Mouse (Mus musculus) hindbrain, embryonic 11.5 days (tissue): ENCODE measurements at regions not wholly inside any gene's neighbourhood (a gene's known extent, or its start where the extent isn't known, plus 50 kb on each side); places are given as distances from the start of the nearest gene placed in this dataset.

Experiments
- ATAC-seq: fragments of 200-750 bp; cut with Nextera tagmentation; 2 replicates; pipeline ENCODE4 v1.8.0; 2017; ENCODE audit warnings: mild to moderate bottlenecking, moderate TSS enrichment, moderate library complexity; ENCODE audit not compliant: low FRiP score
- DNase-seq: peaks from one replicate; pipeline ENCODE4 v3.0.0-alpha.2; 2015; ENCODE audit warnings: low spot score
- H3K27ac ChIP-seq: fragments of 300-500 bp; sonication (generic); 2 replicates; pipeline ENCODE4 v1.5.1; 2014; ENCODE audit warnings: mild to moderate bottlenecking, low read depth, low read length
- H3K27me3 ChIP-seq: fragments of 300-500 bp; sonication (generic); 2 replicates; pipeline ENCODE4 v1.6.1; 2014; ENCODE audit warnings: mild to moderate bottlenecking, low read length, moderate library complexity, mixed read lengths; ENCODE audit not compliant: control insufficient read depth, insufficient read depth
- H3K36me3 ChIP-seq: fragments of 300-500 bp; sonication (generic); 2 replicates; pipeline ENCODE4 v1.6.1; 2014; ENCODE audit warnings: mild to moderate bottlenecking, low read length, moderate library complexity, mixed read lengths; ENCODE audit not compliant: control insufficient read depth, insufficient read depth
- H3K4me1 ChIP-seq: fragments of 300-500 bp; sonication (generic); replicated peaks from 2 replicates; pipeline ENCODE4 v1.6.1; 2014; ENCODE audit warnings: low read length, mixed read lengths; ENCODE audit not compliant: control insufficient read depth, insufficient read depth
- H3K4me2 ChIP-seq: fragments of 300-500 bp; sonication (generic); replicated peaks from 2 replicates; pipeline ENCODE4 v1.6.1; 2014; ENCODE audit warnings: mild to moderate bottlenecking, low read depth, low read length
- H3K4me3 ChIP-seq: fragments of 300-500 bp; sonication (generic); 2 replicates; pipeline ENCODE4 v1.5.1; 2014; ENCODE audit warnings: low read depth, low read length
- H3K9ac ChIP-seq: fragments of 300-500 bp; sonication (generic); 2 replicates; pipeline ENCODE4 v1.6.1; 2014; ENCODE audit warnings: low read depth, low read length
- H3K9me3 ChIP-seq: fragments of 300-500 bp; sonication (generic); 2 replicates; pipeline ENCODE4 v1.6.1; 2016; ENCODE audit warnings: low read length; ENCODE audit not compliant: control insufficient read depth
- WGBS: fragments of 180-500 bp; shearing (Covaris S2); extraction: QIAGEN DNeasy Blood & Tissue Kit; methylation state at CpG from one replicate; pipeline ENCODE4 v1.1.7; 2014; 5-methylcytosine and 5-hydroxymethylcytosine counted together

DNA sequence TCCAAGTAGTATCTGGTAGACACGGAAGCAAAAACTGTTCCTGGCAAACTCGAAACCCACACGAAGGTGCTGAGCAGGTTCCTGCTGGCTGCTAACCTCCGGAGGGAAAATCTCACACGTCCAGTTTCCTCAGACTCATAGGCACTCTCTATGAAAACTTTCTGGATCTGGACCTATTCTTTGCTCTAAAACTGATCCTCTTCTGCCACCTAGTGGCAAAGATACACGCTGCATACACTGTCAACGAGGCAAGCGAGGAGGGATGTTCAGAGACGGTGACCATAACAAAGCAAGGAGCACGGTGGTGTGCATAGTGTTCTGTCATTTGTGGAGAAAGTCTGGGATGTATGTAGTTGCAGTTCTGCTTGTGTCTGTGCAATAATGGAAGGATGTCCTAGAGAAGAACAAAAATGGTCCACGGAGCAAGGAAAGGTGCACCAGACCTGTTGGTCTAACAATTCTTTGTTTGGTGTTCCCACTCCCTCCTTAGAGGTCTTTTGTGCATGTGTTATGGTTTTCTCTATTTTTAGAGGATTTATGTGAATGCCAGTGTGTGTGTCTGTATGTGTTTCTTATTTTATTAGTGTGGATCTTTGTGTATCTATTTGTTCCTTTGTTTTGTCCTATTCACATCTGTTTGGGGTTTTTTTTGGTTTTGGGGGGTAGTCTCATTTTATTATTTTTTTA, 57.0 kb upstream of the Siglech start:
- H3K4me2 ChIP-seq = no peak overlapping the region
- peak; percentile 89 for DNase-seq
- WGBS = 13% methylated on average over 11 of the region's 11 CpGs

More for the DNA sequence above, 57.0 kb upstream of the Siglech start:
- H3K4me3 ChIP-seq = no peak overlapping the region
- H3K4me1 ChIP-seq = no peaks in the 10 kb centered on the region
- H3K36me3 ChIP-seq = no peaks in the 10 kb centered on the region
- ATAC-seq = peak; percentile 97
- no peaks in the 10 kb centered on the region for H3K9me3 ChIP-seq
- no peaks in the 10 kb centered on the region for H3K27me3 ChIP-seq
- H3K27ac ChIP-seq = no peak overlapping the region
- no peak overlapping the region for H3K9ac ChIP-seq
